Mouse (Mus musculus) adrenal gland, postnatal 10 days (tissue): ENCODE data around the gene Gpr157. TPM values are rescaled to one million over a fixed set of nuclear protein-coding genes. Genes with fewer than 3 reads are reported as not detected.

Experiments
- DNase-seq: peaks from one replicate; pipeline ENCODE4 v3.0.0; 2021; ENCODE audit warnings: mixed read lengths
- total RNA-seq, 2 experiments: library from RNA; stranded (reverse); gene quantifications; 2 replicates each; pipeline ENCODE4 v1.2.3; 2021

The Gpr157 gene
- total RNA-seq, 2 experiments from 2014 or later, result 2.7 to 4.9 TPM

DNA sequence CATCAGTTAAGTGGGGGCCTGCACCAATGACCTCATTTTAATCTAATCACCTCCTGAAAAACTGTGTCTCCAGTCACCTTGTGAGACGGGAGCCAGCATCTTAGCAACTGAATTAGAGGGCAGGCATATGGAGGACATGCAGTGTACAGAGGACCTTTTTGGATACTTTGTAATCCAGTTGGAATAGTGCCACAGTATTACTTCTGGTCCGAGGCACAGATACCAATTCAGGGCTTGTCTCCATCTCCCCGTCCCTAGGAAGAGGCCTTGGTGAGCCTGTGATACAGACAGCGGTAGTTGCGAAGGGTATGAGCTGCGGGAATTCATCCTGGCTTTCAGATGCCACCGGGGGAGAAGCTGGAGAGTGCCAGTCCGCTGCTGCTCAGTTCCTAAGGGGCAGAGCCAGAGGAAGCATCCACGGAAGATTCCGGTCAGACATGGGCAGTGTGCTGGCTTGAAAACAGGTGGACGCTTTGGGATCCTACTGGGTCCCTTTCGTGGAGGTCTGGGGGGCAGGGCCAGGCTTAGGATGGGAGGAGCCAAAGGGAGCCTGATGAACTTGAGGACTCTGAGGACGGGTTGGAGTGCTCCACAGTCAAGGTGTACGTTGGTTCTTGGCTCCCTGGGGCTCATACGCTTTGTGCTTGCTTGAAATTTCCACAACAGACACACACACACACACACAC lies 14.6 kb upstream of the Gpr157 start:
- no peak for DNase-seq

DNA sequence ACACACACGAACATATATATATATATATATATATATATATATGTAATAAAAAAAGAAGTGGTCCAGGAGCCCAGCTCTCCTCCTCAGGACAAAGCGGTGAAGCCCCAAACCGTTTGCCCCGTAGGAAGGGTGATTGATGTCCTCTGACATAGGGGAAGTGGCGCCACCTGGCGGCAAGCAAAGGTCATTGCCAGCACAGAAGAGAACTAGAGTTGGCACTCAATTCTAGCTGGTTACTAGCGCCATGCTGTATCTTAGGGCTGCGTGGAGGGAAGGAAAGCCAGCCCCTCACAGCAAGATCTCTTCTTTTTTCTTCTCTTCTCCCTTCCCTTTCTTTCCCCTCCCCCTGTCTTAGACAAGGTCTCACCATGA lies 14.1 kb upstream of the Gpr157 start:
- DNase-seq, result peak; percentile 71

DNA sequence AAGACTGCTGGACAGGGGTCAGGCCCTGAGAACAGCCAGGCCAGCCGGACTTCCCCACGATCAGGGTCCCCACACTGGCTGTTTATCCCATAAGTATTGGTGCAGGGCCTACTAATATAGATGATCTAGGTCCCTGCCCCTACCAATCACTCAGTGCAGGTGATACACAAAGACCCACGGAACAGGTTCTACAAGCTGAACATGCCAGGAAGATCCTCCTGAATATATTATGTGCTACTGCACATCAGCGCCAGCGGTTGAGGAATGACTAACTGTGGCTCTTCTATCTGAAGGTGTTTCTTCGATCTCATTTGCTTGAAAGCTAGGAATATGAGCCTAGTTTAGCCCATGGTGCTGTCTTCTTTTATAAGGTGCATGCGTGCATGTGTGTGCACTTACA lies 11.8 kb upstream of the Gpr157 start:
- DNase-seq, result no peak

DNA sequence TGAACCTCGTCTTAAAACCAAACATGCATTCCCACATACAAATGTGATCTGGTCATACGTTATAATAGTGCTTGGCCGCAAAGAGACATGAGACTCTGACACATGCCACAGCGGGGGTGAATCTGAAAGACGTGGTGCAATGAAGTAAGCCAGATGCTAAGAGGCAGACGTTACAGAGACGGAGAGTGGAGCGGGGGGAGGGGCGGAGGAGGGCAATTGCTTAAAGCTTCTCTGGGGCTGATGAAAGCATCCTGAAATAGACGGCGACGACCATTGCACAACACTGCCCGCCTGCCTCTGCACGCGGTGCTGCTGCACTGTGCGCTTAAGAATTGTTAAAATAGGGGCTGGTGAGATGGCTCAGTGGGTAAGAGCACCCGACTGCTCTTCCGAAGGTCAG lies 11.0 kb upstream of the Gpr157 start:
- DNase-seq, result no peak

DNA sequence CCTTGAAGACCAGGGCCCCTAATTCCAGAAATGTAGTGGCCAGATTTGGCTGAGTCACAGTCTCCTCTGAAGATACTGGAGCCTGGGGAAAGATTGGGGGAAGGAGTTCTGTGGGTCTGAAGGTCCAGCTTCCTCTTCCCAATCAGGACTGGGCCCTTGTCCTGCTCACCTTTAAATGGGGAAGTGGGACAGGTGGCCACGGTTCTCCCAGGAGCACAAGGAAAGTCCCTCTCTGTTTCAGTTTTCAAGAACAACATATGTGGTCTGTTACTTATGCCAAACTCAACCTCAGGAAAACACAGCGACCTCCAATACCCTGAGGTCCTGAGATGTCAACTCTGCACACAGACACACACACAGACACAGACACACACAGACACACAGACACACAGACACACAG lies 8.5 kb upstream of the Gpr157 start:
- no peak for DNase-seq

DNA sequence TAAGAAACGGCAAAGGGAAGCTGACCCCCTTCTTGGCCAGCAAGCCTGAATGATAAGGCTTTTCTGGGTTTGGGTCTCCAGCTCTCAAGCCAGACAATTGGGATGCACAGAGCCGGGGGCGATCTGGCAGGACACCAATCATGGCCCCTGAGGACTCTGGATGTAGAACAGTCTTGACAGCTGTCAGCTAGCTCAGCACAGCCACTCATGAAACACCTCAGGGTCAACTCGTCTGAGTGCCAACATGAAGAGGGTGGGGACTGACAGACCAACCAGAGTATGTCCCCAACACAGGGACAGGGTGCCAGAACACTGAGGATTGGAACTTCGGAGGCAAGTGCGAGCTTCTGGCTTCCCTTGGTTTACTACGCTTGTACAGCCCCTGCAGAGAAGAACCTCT lies 7.9 kb upstream of the Gpr157 start:
- no peak for DNase-seq

DNA sequence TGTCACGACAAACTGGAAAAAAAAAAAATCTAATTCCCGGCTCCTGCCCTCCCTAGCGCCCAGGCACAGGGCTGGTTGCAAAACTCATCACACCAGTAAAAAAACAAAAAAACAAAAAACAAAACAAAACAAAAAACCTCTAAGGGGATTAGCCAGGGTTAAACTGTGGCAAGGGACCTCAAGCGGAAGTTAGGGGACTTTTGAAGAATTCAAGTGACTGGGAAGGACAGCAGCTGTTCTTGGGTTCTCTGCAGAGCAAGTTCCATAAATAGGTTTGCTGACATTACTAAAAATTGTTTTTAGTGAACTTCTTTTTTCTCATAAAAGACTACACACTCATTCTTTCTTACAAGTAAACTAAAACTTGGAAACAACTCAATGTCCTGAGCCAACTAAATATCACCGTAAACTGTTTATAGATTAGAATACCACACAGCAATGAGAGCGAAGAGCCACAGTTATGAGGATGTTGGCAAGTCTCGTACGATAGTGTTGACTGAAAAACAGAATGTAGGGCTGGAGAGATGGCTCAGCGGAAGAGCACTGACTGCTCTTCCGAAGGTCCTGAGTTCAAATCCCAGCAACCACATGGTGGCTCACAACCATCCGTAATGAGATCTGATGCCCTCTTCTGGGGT lies 6.7 kb upstream of the Gpr157 start:
- no peak for DNase-seq

DNA sequence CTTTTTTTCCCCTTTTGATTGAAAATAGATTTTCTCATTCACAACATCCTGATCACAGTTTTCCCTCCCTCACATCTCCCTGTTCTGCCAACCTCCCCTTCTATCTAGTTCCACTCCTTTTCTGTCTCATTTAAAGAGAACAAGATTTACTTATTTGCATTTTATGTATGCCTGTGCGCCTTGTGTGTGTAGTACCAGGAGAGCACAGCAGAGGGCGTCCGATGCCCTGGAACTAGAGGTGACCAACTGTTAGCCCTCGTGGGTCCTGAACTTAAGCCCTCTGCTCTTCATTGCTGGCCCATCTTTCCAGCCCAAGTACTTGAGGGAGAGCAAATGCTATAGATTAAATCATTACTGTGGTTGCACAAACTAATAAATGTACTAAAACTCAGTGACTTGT lies 1.8 kb upstream of the Gpr157 start:
- DNase-seq, result no peak

DNA sequence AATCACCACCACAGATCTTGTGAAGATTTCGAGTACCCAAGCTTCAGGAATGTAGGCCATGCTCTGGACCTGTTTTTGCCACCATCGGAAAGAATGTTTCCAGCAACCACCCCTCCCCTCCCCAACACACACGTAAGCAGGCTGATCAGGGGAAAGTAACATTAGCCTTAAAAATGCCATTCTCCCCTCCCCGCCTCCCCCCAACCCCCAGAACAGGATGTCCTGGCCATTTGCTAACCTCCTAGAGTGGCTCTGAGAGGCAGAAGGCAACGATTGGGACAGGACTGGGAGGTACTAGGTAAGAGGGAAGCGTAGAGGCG lies 364 bp upstream of the Gpr157 start:
- DNase-seq, result no peak

DNA sequence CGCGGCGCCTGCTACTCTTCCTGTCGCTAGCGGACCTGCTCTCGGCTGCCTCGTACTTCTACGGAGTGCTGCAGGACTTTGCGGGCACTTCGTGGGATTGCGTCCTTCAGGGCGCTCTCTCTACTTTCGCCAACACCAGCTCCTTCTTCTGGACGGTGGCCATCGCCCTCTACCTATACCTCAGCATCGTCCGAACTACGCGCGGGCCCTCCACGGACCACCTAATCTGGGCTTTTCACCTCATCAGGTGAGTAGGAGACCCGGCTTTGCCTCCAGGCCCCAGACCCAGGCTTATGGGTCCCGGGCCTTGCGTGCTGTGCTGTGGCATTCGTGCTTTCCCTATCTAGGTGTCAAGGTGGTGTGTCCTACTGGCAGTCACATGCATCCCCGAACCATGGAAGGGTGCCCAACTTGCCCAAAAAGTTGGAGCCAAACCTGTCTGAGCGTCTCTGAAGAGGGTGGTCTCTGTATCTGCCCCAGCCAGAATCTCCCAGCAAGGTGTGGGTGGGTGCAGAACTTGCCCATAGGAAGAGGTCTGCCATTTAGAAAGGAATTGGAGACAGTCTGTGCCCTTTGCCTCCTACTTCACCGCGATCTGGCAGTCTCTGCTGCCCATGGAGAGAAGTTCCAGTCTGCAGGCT lies 845 bp downstream of the Gpr157 start:
- DNase-seq, result no peak

DNA sequence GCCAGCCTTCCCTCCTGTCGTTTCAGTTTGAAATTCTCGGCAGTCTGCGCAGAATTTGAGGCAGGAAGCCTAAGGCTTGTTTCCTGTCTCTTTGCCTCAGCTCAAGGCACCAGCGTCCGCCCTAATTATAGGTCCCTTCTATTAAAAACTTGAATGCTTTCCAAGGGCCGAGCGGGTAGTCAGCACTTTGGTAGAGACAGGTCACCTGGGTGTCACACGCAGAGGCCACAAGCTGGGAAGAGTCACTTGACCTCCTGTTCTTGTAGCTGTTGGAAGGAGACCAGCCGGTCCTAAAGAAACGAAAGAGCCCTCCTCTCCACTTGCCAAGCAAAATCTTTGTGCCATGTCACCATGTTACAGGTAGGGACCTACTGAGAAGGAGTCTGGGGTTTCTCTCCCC lies 2.0 kb downstream of the Gpr157 start:
- peak; percentile 26 for DNase-seq

DNA sequence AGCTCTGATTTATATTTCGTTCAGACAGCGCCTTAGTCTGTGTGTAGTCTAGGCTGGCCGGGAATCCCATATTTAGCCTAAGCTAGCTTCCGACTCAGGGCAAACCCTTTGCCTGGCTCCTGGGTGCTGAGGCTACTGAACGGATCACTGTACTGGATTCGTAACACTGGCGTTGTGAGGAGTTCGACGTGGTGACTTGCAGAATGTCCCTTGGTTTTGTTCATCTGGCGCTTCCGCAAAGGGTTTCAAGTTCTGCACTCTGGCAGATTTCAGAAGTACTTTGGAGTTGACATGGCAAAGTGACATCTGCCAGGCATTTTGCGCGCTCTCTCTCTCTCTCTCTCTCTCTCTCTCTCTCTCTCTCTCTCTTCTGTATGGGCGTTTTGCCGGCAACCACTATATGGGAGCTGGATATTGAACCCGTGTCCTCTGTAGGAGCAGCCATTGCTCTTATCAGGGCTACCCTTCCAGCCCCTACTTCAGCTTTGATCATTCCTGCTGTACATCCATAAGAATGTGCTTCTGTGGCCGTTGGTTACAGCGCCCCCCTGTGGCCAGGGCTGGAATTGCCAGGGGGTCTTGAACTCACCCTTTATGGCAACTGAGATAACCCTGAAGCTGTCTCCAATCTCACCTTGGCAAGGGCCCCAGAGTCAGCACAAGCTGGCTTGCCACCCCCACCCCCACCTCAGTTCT lies 4.9 kb downstream of the Gpr157 start:
- peak; percentile 68 for DNase-seq

DNA sequence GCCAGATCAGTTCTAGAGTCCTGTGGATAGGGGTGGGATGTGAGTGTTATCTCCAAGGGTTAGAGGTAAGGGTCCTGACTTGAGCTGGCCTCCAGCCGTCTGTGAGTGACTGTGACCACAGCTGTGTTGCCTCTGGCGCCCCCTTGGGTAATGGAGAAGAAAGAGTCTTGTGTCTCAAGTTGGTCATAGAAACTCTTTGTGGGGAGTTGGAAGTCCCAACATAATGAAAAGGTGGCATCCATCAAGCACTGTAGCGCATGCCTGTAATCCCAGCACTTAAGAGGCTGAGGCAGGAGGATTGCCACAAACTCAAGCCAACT lies 5.4 kb downstream of the Gpr157 start:
- DNase-seq, result no peak

DNA sequence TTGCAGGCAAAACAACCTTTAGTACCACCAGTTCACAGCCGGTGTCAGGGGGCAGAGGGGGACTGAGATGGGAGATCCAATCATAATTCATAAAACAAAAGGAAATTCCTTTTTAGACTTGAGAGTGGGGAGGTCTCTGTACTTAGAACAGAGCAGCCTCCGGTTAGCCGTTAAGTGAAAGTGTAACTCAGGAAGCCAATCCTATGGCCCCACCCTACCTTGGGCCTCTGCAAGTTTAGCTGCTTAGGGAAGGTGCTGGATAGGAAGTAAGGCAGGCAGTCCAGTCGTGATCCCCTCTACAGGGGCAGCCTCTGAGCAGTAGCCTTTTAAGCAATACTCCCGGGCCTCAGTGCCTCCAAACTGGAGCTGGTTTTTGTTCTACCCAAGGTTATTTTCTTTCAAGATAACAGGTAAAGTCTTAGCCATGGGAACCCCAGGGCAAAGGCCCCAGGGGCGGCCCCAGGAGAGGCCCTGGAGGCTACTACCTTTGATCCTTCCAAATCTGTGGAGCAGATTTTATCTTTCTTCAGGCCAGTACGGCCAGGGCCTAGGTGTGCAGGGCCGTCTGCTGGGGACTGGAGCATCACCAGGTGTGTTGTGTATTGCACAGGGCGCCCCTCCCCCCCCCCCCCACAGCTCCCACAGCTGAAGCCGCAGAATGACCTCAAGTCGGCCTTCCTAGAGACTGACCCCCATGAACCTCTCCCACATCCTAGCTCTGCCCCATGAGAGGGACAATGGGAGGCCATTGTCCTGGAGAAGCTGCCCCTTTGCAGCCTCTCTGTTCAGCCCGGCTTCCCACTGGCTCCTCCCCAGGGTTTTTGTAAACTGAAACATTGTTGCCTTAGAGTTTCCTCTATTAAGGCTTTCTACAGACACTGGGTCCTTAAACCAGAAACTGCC lies 6.6 kb downstream of the Gpr157 start:
- no peak for DNase-seq

DNA sequence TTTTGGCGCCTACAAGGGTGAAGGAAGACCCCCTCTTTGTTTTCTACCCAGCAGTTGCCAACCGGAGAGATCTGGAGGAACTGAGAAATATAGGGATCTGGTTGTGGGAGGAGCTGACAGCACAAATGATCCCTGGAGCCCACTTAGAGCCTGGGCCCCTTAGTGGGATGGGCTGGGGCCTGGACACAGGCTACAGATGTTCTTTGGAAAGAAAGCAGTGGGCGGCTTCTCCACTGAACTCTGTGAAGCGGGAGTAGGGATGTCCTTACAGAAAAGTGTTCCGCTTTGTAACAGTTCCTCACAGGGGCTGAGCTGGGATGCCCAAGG lies 7.3 kb downstream of the Gpr157 start:
- DNase-seq, result no peak

DNA sequence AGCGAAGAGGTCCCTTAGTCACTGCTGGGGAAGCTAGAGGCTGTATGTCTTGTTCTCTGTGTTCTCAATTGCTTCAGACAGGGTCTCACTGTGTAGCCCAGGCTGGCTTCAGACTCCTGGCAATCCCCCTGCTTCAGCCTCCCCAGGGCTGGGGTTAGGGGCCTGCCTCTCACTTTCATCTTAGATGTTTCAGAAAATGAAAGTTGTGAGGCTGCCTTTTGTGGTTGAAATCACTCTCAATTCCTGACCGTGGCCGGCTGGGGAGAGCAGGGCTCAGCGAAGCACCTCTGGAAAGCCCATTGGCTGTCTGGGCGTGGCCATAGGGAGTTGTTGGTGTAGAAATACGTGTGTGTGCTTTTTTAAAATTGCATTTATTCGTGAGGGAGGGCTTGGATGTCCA lies 9.1 kb downstream of the Gpr157 start:
- no peak for DNase-seq

DNA sequence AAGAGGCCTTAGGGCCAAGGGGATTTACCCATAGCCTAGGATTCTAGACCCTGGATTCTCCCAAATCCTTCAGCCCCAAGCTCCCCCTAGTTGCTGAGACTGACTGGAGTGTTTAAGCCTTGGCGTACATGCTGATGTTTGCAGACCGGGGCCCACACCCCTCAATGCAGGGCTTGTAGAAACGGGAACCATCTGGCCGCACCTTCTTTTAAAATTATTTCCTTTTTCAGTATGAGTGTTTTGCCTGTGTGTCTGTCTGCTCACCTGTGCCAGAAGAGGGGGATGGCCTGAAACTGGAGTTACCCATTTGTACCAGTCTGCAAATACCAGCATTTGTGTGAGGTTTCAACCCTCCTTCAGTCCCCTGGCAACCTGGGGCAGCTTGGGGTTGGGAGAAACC lies 10.7 kb downstream of the Gpr157 start:
- no peak for DNase-seq

DNA sequence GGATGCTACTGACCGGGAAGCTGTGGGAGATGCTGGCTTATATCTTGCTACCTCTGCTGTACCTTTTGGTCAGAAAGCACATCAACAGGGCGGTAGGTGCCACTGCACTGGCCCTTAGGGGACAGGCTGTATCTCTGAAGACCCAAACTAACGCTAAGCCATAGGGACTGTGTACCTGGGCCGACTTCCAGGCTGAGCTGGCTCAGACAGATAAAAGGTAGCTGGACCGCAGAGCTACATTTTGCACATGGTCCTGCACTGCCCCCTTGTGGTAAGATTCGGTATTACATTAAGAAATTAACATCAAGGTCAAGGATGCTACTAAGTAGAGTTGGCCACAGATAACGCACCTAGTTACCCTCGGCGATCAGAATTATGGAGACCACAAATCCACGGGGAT lies 11.7 kb downstream of the Gpr157 start:
- peak; percentile 77 for DNase-seq

DNA sequence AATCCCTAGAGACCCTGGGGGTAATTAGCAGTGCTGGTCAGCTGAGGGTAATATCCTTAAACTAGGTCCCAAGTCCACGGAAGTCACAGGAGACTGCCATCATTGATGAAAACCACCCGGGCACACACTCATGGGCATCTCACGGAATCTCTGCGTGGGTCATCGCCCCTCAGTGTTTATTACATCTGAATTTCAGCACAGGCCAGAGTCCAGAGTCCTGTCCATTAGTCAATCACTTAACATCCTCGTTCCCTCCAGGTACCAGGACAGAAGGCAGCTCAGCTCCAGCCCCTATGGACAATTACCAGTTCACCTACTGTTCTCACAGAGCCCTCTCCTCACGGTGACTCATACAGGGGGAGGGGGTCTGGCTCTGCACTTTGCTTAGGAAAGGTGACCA lies 15.7 kb downstream of the Gpr157 start:
- DNase-seq, result no peak

DNA sequence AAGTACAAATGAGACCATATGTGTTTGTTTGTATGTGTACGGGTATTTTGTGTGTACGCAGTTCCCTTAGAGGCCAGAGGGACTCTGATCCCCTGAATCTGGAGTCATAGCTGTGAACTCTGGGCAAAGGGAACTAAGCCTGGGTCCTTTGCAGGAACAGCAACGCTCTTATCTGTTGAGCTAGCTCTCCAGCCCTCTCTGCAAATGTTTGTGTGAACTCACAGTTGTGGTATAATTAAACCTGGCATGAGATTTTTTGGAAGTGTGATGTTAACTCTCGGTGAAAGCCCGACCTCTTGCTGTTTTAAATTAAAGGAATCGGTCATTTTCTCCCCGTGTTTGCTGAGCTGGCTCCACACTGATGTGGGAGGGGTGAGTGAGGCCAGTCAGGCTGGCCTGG lies 18.5 kb downstream of the Gpr157 start:
- DNase-seq, result no peak

DNA sequence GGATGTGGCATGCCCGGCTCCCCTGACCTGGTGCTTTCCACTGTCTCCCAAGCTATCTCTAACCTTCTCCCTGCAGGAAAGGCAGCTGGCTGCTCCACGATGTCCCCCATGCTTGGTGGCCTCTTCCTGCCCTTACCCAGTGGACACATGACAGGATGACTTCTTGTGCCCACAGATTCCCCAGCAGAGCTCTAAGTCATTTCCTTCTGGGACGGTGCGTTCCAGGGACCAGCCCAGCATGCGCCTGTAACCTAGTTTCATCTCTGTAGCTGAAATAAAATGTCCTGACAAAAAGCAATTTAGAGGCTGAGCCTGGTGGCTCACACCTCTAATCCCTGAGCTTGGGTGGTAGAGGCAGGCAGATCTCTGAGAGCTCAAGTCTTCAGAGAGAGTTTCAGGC lies 19.5 kb downstream of the Gpr157 start:
- no peak for DNase-seq

DNA sequence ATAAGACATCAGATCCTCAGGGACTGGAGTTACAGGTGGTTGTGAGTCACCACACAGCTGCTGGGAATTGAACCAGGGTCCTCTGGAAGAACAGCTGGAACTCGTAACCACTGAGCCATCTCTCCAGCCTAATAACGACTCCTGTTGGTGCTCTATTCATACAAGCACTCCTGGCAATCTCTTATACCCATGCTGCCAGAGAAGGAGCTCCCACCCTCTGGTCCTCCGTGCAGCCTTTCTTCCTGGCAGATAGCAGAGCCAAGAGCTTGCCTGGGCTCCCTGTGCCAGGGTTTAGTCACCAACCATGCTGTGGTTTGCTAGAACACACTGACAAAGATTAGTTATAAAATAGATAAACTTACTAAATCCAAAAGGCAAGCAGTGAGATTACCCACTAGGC lies 22.5 kb downstream of the Gpr157 start:
- no peak for DNase-seq

DNA sequence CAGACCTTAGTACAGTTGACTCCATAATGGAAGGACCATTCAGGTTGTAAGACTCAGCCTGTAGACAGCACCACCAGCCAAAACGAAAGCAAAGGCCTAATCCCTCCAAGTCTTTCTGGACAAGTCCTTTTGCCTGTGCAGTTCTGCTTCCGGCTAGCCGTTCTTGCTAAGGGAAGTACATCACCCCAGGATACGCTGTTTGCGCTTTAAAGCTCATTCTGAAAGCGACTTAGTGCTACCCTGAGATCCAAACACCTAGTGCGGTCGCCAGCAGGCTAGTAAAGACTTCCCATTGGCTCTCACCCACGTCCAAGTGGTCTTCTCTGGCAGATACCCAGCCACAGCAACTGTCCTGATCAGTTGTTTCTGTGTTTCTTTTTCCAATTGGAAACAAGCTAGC lies 23.2 kb downstream of the Gpr157 start:
- DNase-seq, result no peak
